Mouse (Mus musculus) hindbrain, embryonic 13.5 days (tissue): ENCODE data around the gene Phlpp1. TPM values are rescaled to one million over a fixed set of nuclear protein-coding genes. Genes with fewer than 3 reads are reported as not detected.
"Not testable (repeated sequence)": the region's sequence is repeated elsewhere in the genome, so short reads cannot be mapped to it uniquely, and the experiment has no call there.

ENCODE experiments used
- ATAC-seq: fragments of 200-750 bp; cut with Nextera tagmentation; 2 replicates; pipeline ENCODE4 v1.8.0; 2017; ENCODE audit warnings: moderate TSS enrichment; ENCODE audit not compliant: low FRiP score
- H3K27ac ChIP-seq: fragments of 300-500 bp; sonication (generic); 2 replicates; pipeline ENCODE4 v1.5.1; 2015; ENCODE audit warnings: inconsistent platforms, mild to moderate bottlenecking, moderate library complexity
- H3K27me3 ChIP-seq: fragments of 300-500 bp; sonication (generic); 2 replicates; pipeline ENCODE4 v1.6.1; 2015; ENCODE audit warnings: mild to moderate bottlenecking, inconsistent platforms
- H3K36me3 ChIP-seq: fragments of 300-500 bp; sonication (generic); 2 replicates; pipeline ENCODE4 v1.6.1; 2015; ENCODE audit warnings: mild to moderate bottlenecking, inconsistent platforms
- H3K4me1 ChIP-seq: fragments of 300-500 bp; sonication (generic); replicated peaks from 2 replicates; pipeline ENCODE4 v1.6.1; 2015; ENCODE audit warnings: inconsistent platforms
- H3K4me2 ChIP-seq: fragments of 300-500 bp; sonication (generic); 2 replicates; pipeline ENCODE4 v1.6.1; 2015; ENCODE audit warnings: inconsistent platforms, mild to moderate bottlenecking, moderate library complexity
- H3K4me3 ChIP-seq: fragments of 300-500 bp; sonication (generic); 2 replicates; pipeline ENCODE4 v1.5.1; 2015; ENCODE audit warnings: mild to moderate bottlenecking, inconsistent platforms
- H3K9ac ChIP-seq: fragments of 300-500 bp; sonication (generic); 2 replicates; pipeline ENCODE4 v1.6.1; 2015; ENCODE audit warnings: mild to moderate bottlenecking, inconsistent platforms
- H3K9me3 ChIP-seq: fragments of 300-500 bp; sonication (generic); 2 replicates; pipeline ENCODE4 v1.6.1; 2016; ENCODE audit warnings: inconsistent platforms
- WGBS: fragments of 180-500 bp; shearing (Covaris S2); methylation state at CpG from one replicate; pipeline ENCODE4 v1.1.7; 2015; 5-methylcytosine and 5-hydroxymethylcytosine counted together
- polyA plus RNA-seq: library from polyadenylated mRNA; unstranded; fragments of >200 nt; fragmentation: Nextera tagmentation; extraction: Ambion mirVana; gene quantifications from 2 replicates; pipeline ENCODE4 v1.2.1, GENCODE M21; 2015

The Phlpp1 gene
- polyA plus RNA-seq, 1 experiment from 2014 or later: 6.8 TPM

GRCm38 (mm10) chr1:106309394-106310039 lies 138.0 kb downstream of the Phlpp1 start:
- Histone ChIP-seq H3K4me1 (0 out of 2 replicates have a peak, but pooled peaks cover 3% of the 10 kb centered on the region), H3K4me2 (no peak overlapping the region), H3K27ac (no peak overlapping the region), H3K36me3 (no peaks in the 10 kb centered on the region), H3K4me3 (no peak overlapping the region), H3K27me3 (no peaks in the 10 kb centered on the region), H3K9ac (no peak overlapping the region), H3K9me3 (no peaks in the 10 kb centered on the region)
- WGBS: 92% methylated on average over 3 of the region's 3 CpGs
- no peak for ATAC-seq

GRCm38 (mm10) chr1:106310285-106310684 lies 138.7 kb downstream of the Phlpp1 start:
- Histone ChIP-seq H3K27me3 (no peaks in the 10 kb centered on the region), H3K4me1 (0 out of 2 replicates have a peak, but pooled peaks cover 3% of the 10 kb centered on the region), H3K36me3 (no peaks in the 10 kb centered on the region), H3K4me2 (no peak overlapping the region), H3K4me3 (no peak overlapping the region), H3K9ac (no peak overlapping the region), H3K27ac (no peak overlapping the region), H3K9me3 (no peaks in the 10 kb centered on the region)
- no peak for ATAC-seq
- WGBS: 81% methylated on average over 2 of the region's 2 CpGs

- not testable (repeated sequence) for H3K27me3 ChIP-seq, H3K27ac ChIP-seq, H3K9ac ChIP-seq, H3K36me3 ChIP-seq, H3K9me3 ChIP-seq, ATAC-seq, H3K4me1 ChIP-seq, H3K4me3 ChIP-seq, H3K4me2 ChIP-seq
- 93% methylated on average over 2 of the region's 2 CpGs for WGBS
Observed at GRCm38 (mm10) chr1:106311830-106312229, 140.3 kb downstream of the Phlpp1 start.

GRCm38 (mm10) chr1:106314476-106314875 lies 142.9 kb downstream of the Phlpp1 start:
- Histone ChIP-seq H3K9ac (no peak overlapping the region), H3K4me2 (no peak overlapping the region), H3K36me3 (peaks cover 6% of the 10 kb centered on the region; the same call in 1 of the 2 replicates), H3K4me3 (no peak overlapping the region), H3K9me3 (no peaks in the 10 kb centered on the region), H3K27me3 (no peaks in the 10 kb centered on the region), H3K4me1 (0 out of 2 replicates have a peak, but pooled peaks cover 5% of the 10 kb centered on the region), H3K27ac (no peak overlapping the region)
- 92% methylated on average over 4 of the region's 4 CpGs for WGBS
- no peak for ATAC-seq

- Histone ChIP-seq H3K4me1 (0 out of 2 replicates have a peak, but pooled peaks cover 5% of the 10 kb centered on the region), H3K4me2 (no peak overlapping the region), H3K9me3 (no peaks in the 10 kb centered on the region), H3K4me3 (no peak overlapping the region), H3K9ac (no peak overlapping the region), H3K27ac (no peak overlapping the region), H3K27me3 (no peaks in the 10 kb centered on the region), H3K36me3 (peaks cover 9% of the 10 kb centered on the region; the same call in 1 of the 2 replicates)
- no peak for ATAC-seq
- 83% methylated on average over 4 of the region's 4 CpGs for WGBS
Observed at GRCm38 (mm10) chr1:106316641-106317304, 145.2 kb downstream of the Phlpp1 start.

- WGBS: 90% methylated on average over 5 of the region's 5 CpGs
- Histone ChIP-seq H3K27ac (no peak overlapping the region), H3K9ac (no peak overlapping the region), H3K4me3 (no peak overlapping the region), H3K36me3 (peaks cover 9% of the 10 kb centered on the region; the same call in 1 of the 2 replicates), H3K4me2 (no peak overlapping the region), H3K9me3 (no peaks in the 10 kb centered on the region), H3K27me3 (no peaks in the 10 kb centered on the region), H3K4me1 (0 out of 2 replicates have a peak, but pooled peaks cover 5% of the 10 kb centered on the region)
- no peak for ATAC-seq
Observed at GRCm38 (mm10) chr1:106318341-106318740, 146.8 kb downstream of the Phlpp1 start.

GRCm38 (mm10) chr1:106320583-106320982 lies 149.0 kb downstream of the Phlpp1 start:
- ATAC-seq: no peak
- peaks cover 9% of the 10 kb centered on the region; the same call in 1 of the 2 replicates for H3K36me3 ChIP-seq
- H3K27ac ChIP-seq: no peak overlapping the region
- no peaks in the 10 kb centered on the region for H3K9me3 ChIP-seq
- H3K27me3 ChIP-seq: no peaks in the 10 kb centered on the region
- no peak overlapping the region for H3K9ac ChIP-seq
- 75% methylated on average over 1 of the region's 1 CpGs for WGBS
- no peak overlapping the region for H3K4me3 ChIP-seq
- 0 out of 2 replicates have a peak, but pooled peaks cover 5% of the 10 kb centered on the region for H3K4me1 ChIP-seq
- H3K4me2 ChIP-seq: no peak overlapping the region

- Histone ChIP-seq H3K4me3 (no peak overlapping the region), H3K9me3 (no peaks in the 10 kb centered on the region), H3K4me1 (0 out of 2 replicates have a peak, but pooled peaks cover 4% of the 10 kb centered on the region), H3K4me2 (no peak overlapping the region), H3K36me3 (peaks cover 9% of the 10 kb centered on the region; the same call in 1 of the 2 replicates), H3K27ac (no peak overlapping the region), H3K9ac (no peak overlapping the region), H3K27me3 (no peaks in the 10 kb centered on the region)
- WGBS: 91% methylated on average over 8 of the region's 8 CpGs
- ATAC-seq: no peak
Observed at GRCm38 (mm10) chr1:106321432-106322126, 150.0 kb downstream of the Phlpp1 start.

- Histone ChIP-seq H3K36me3 (no peaks in the 10 kb centered on the region), H3K27me3 (no peaks in the 10 kb centered on the region), H3K4me3 (no peak overlapping the region), H3K9me3 (no peaks in the 10 kb centered on the region), H3K4me2 (no peak overlapping the region), H3K9ac (no peak overlapping the region), H3K27ac (no peak overlapping the region), H3K4me1 (no peaks in the 10 kb centered on the region)
- WGBS: 87% methylated on average over 2 of the region's 2 CpGs
- no peak for ATAC-seq
Observed at GRCm38 (mm10) chr1:106326691-106327090, 155.1 kb downstream of the Phlpp1 start.

GRCm38 (mm10) chr1:106342100-106342499 lies 170.5 kb downstream of the Phlpp1 start:
- Histone ChIP-seq H3K36me3 (peaks cover 38% of the 10 kb centered on the region), H3K4me1 (no peaks in the 10 kb centered on the region), H3K4me3 (no peak overlapping the region), H3K9me3 (no peaks in the 10 kb centered on the region), H3K9ac (no peak overlapping the region), H3K4me2 (no peak overlapping the region), H3K27me3 (no peaks in the 10 kb centered on the region), H3K27ac (no peak overlapping the region)
- WGBS: 84% methylated on average over 3 of the region's 3 CpGs
- ATAC-seq: no peak

- H3K4me1 ChIP-seq: no peaks in the 10 kb centered on the region
- no peak overlapping the region for H3K27ac ChIP-seq
- no peaks in the 10 kb centered on the region for H3K27me3 ChIP-seq
- 97% methylated on average over 2 of the region's 2 CpGs for WGBS
- H3K4me3 ChIP-seq: no peak overlapping the region
- H3K9ac ChIP-seq: no peak overlapping the region
- ATAC-seq: no peak
- peaks cover 36% of the 10 kb centered on the region for H3K36me3 ChIP-seq
- H3K9me3 ChIP-seq: no peaks in the 10 kb centered on the region
- H3K4me2 ChIP-seq: no peak overlapping the region
Observed at GRCm38 (mm10) chr1:106345265-106345664, 173.7 kb downstream of the Phlpp1 start.

GRCm38 (mm10) chr1:106346776-106347175 lies 175.2 kb downstream of the Phlpp1 start:
- no peak overlapping the region for H3K4me2 ChIP-seq
- H3K9me3 ChIP-seq: no peaks in the 10 kb centered on the region
- H3K27me3 ChIP-seq: no peaks in the 10 kb centered on the region
- no peak overlapping the region for H3K9ac ChIP-seq
- peaks cover 45% of the 10 kb centered on the region for H3K36me3 ChIP-seq
- H3K27ac ChIP-seq: no peak overlapping the region
- no peak for ATAC-seq
- WGBS: 92% methylated on average over 3 of the region's 3 CpGs
- H3K4me1 ChIP-seq: no peaks in the 10 kb centered on the region
- no peak overlapping the region for H3K4me3 ChIP-seq
